9 mouse cellular contexts compared by ENCODE assay signal in the genomic region with DNA sequence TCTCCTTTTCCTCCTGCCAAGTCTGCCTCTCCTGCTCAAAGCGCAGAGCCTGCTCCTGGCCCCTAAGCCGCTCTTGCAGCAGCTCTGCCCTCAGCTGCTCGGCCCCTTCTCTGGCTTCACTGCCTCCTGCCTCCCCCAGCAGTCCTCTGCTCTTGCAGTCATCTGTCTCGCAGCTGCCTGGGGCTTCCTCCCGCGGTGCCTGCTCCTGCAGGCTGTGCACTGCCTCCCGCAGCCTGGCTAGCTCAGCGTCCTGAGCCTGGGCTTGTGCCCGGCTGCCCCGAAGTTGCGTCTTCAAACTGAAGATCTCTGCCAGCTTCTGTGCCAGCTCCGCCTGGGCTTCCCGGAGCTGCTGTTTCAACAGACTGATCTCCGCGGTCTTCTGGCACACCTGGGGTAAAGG. TPM values are rescaled to one million over a fixed set of nuclear protein-coding genes. Genes with fewer than 3 reads are reported as not detected.
DNase-seq lines count a peak whose midpoint lies in the region; ATAC-seq lines count a peak whose summit lies in the region.
"Had no signal": no experiment of that assay in that cellular context is flagged by ENCODE, and none has a peak within 500 bp of the region (broad histone marks: within the 10 kb centered on the region; RNA-seq: fewer than 3 reads in every experiment).

No protein-coding gene starts in this region.

- peak overlapping the region; percentile 10; the same call in 1 of the 2 replicates for H3K4me2 ChIP-seq in liver, embryonic 15.5 days
- no peak overlapping the region; the same call in 1 of the 2 replicates for H3K4me2 ChIP-seq in liver, embryonic 12.5 days
- H3K4me2 ChIP-seq in embryonic facial prominence, embryonic 15.5 days (replicated peaks): peak overlapping the region; percentile 21; the same call in 1 of the 2 replicates
- H3K4me2 ChIP-seq: neural tube, embryonic 12.5 days had no signal

- H3K4me3 ChIP-seq in liver, embryonic 15.5 days (replicated peaks): no peak overlapping the region
- no peak overlapping the region for H3K4me3 ChIP-seq in liver, embryonic 12.5 days
- H3K4me3 ChIP-seq in embryonic facial prominence, embryonic 15.5 days (replicated peaks): no peak overlapping the region; the same call in 1 of the 2 replicates
- H3K4me3 ChIP-seq: neural tube, embryonic 12.5 days had no signal

- WGBS in liver, embryonic 15.5 days (ENCODE audit: insufficient replicate concordance): 40% methylated on average over 15 of the region's 15 CpGs
- 53% methylated on average over 15 of the region's 15 CpGs for WGBS in liver, embryonic 12.5 days (ENCODE audit: insufficient replicate concordance)
- whole genome bisulfite sequencing in embryonic facial prominence, embryonic 15.5 days: 42% methylated on average over 15 of the region's 15 CpGs

- peak; percentile 10; the same call in 1 of the 2 replicates for ATAC-seq in frontal cortex, adult (ENCODE audit: low TSS enrichment)
- ATAC-seq in liver, embryonic 15.5 days (ENCODE audit: insufficient read depth): no peak
- ATAC-seq in liver, embryonic 12.5 days: no peak
- peak; percentile 7; the same call in 1 of the 2 replicates for ATAC-seq in embryonic facial prominence, embryonic 15.5 days (ENCODE audit: insufficient number of reproducible peaks, low FRiP score, low TSS enrichment, low read depth)

- H3K36me3 ChIP-seq in liver, embryonic 15.5 days (replicated peaks): no peaks in the 10 kb centered on the region
- peaks cover 2% of the 10 kb centered on the region; the same call in 1 of the 2 replicates for H3K36me3 ChIP-seq in liver, embryonic 12.5 days
- peaks cover 20% of the 10 kb centered on the region; the same call in 1 of the 2 replicates for H3K36me3 ChIP-seq in embryonic facial prominence, embryonic 15.5 days

- H3K27me3 ChIP-seq in liver, embryonic 15.5 days: peaks cover 42% of the 10 kb centered on the region
- peaks cover 36% of the 10 kb centered on the region for H3K27me3 ChIP-seq in liver, embryonic 12.5 days (replicated peaks)
- H3K27me3 ChIP-seq in embryonic facial prominence, embryonic 15.5 days: no peaks in the 10 kb centered on the region
- H3K27me3 ChIP-seq: neural tube, embryonic 12.5 days had no signal

- no peaks in the 10 kb centered on the region for H3K9me3 ChIP-seq in liver, embryonic 15.5 days (replicated peaks)
- no peaks in the 10 kb centered on the region for H3K9me3 ChIP-seq in liver, embryonic 12.5 days (replicated peaks)
- no peaks in the 10 kb centered on the region for H3K9me3 ChIP-seq in embryonic facial prominence, embryonic 15.5 days (replicated peaks)
- H3K9me3 ChIP-seq: neural tube, embryonic 12.5 days had no signal

- DNase-seq in frontal cortex, postnatal 36 days (ENCODE audit: low spot score in 2 of 2): no peak
- DNase-seq in thymus, postnatal 0 days (ENCODE audit: low spot score): peak; percentile 76
- DNase-seq in left cerebral cortex, adult 9 months (ENCODE audit: low spot score in 2 of 2): no peak
- no peak for DNase-seq in left cerebral cortex, postnatal 25 days (ENCODE audit: low spot score in 2 of 2)

- intact Hi-C loops in left cerebral cortex, postnatal 25 days (cut with DNase I): no loop called here

- 0 out of 2 replicates have a peak overlapping the region, but pooled peaks have one; percentile 19 for H3K27ac ChIP-seq in liver, embryonic 15.5 days (replicated peaks)
- no peak overlapping the region for H3K27ac ChIP-seq in liver, embryonic 12.5 days
- peak overlapping the region; percentile 79 for H3K27ac ChIP-seq in embryonic facial prominence, embryonic 15.5 days (replicated peaks)
- H3K27ac ChIP-seq: neural tube, embryonic 12.5 days had no signal

- H3K9ac ChIP-seq in liver, embryonic 15.5 days: no peak overlapping the region
- no peak overlapping the region for H3K9ac ChIP-seq in liver, embryonic 12.5 days
- no peak overlapping the region for H3K9ac ChIP-seq in embryonic facial prominence, embryonic 15.5 days
- H3K9ac ChIP-seq: neural tube, embryonic 12.5 days had no signal

- H3K4me1 ChIP-seq in liver, embryonic 15.5 days (replicated peaks): peaks cover 18% of the 10 kb centered on the region
- H3K4me1 ChIP-seq in liver, embryonic 12.5 days: peaks cover 28% of the 10 kb centered on the region
- H3K4me1 ChIP-seq in embryonic facial prominence, embryonic 15.5 days: peaks cover 63% of the 10 kb centered on the region

RNA-seq across cellular contexts. Expression of a gene that starts 6.9 kb away (rescaled TPM):
- 2.9 TPM in 2 replicates for polyA plus RNA-seq in liver, embryonic 15.5 days (2015; fragmentation: Nextera tagmentation; extraction: Ambion mirVana)
- polyA plus RNA-seq in liver, embryonic 12.5 days (2016; fragmentation: Nextera tagmentation; extraction: Ambion mirVana): 4.9 and 5.3 TPM in 2 replicates
- 41.0 and 45.4 TPM in 2 replicates for polyA plus RNA-seq in embryonic facial prominence, embryonic 15.5 days (2015; fragmentation: Nextera tagmentation; extraction: Ambion mirVana)
- polyA plus RNA-seq in thymus, postnatal 0 days (2015; fragmentation: Nextera tagmentation; extraction: Ambion mirVana): 22.8 and 26.5 TPM in 2 replicates
- 10 to 100 TPM in 1 of 2 experiments, 1 to 10 TPM in 1; 10.0 to 10.8 TPM for total RNA-seq in left cerebral cortex, postnatal 25 days (2021)

RNA-seq across cellular contexts. Expression of a gene that starts 7.0 kb away (rescaled TPM):
- 0.36 and 0.60 TPM in 2 replicates for polyA plus RNA-seq in liver, embryonic 15.5 days (2015; fragmentation: Nextera tagmentation; extraction: Ambion mirVana)
- polyA plus RNA-seq in liver, embryonic 12.5 days (2016; fragmentation: Nextera tagmentation; extraction: Ambion mirVana): 0.84 and 0.95 TPM in 2 replicates
- polyA plus RNA-seq in embryonic facial prominence, embryonic 15.5 days (2015; fragmentation: Nextera tagmentation; extraction: Ambion mirVana): 4.5 and 5.2 TPM in 2 replicates
- polyA plus RNA-seq in thymus, postnatal 0 days (2015; fragmentation: Nextera tagmentation; extraction: Ambion mirVana): 1.8 TPM in 2 replicates
- 1 to 10 TPM; 1.1 to 1.7 TPM for total RNA-seq in left cerebral cortex, postnatal 25 days (2021)

RNA-seq across cellular contexts. Expression of a gene that starts 8.1 kb away (rescaled TPM):
- polyA plus RNA-seq in liver, embryonic 15.5 days (2015; fragmentation: Nextera tagmentation; extraction: Ambion mirVana): 20.0 and 21.1 TPM in 2 replicates
- polyA plus RNA-seq in liver, embryonic 12.5 days (2016; fragmentation: Nextera tagmentation; extraction: Ambion mirVana): 30.4 and 34.4 TPM in 2 replicates
- polyA plus RNA-seq in embryonic facial prominence, embryonic 15.5 days (2015; fragmentation: Nextera tagmentation; extraction: Ambion mirVana): 53.1 and 55.1 TPM in 2 replicates
- 62.4 and 66.1 TPM in 2 replicates for polyA plus RNA-seq in thymus, postnatal 0 days (2015; fragmentation: Nextera tagmentation; extraction: Ambion mirVana)
- total RNA-seq in left cerebral cortex, postnatal 25 days (2021): 10 to 100 TPM; 55.0 to 60.7 TPM

RNA-seq across cellular contexts. Expression of a gene that starts 24.2 kb away (rescaled TPM):
- polyA plus RNA-seq in liver, embryonic 15.5 days (2015; fragmentation: Nextera tagmentation; extraction: Ambion mirVana): 92.3 and 95.6 TPM in 2 replicates
- 217 and 228 TPM in 2 replicates for polyA plus RNA-seq in liver, embryonic 12.5 days (2016; fragmentation: Nextera tagmentation; extraction: Ambion mirVana)
- 138 and 147 TPM in 2 replicates for polyA plus RNA-seq in embryonic facial prominence, embryonic 15.5 days (2015; fragmentation: Nextera tagmentation; extraction: Ambion mirVana)
- 196 and 207 TPM in 2 replicates for polyA plus RNA-seq in thymus, postnatal 0 days (2015; fragmentation: Nextera tagmentation; extraction: Ambion mirVana)
- total RNA-seq in left cerebral cortex, postnatal 25 days (2021): 10 to 100 TPM; 39.3 to 47.6 TPM

RNA-seq across cellular contexts. Expression of a gene that starts 37.1 kb away (rescaled TPM):
- 171 and 173 TPM in 2 replicates for polyA plus RNA-seq in liver, embryonic 15.5 days (2015; fragmentation: Nextera tagmentation; extraction: Ambion mirVana)
- 503 and 514 TPM in 2 replicates for polyA plus RNA-seq in liver, embryonic 12.5 days (2016; fragmentation: Nextera tagmentation; extraction: Ambion mirVana)
- 380 and 381 TPM in 2 replicates for polyA plus RNA-seq in embryonic facial prominence, embryonic 15.5 days (2015; fragmentation: Nextera tagmentation; extraction: Ambion mirVana)
- polyA plus RNA-seq in thymus, postnatal 0 days (2015; fragmentation: Nextera tagmentation; extraction: Ambion mirVana): 505 and 542 TPM in 2 replicates
- 100 to 1,000 TPM; 116 to 129 TPM for total RNA-seq in left cerebral cortex, postnatal 25 days (2021)

Comparison
In these comparisons a context has a peak if more than half of its experiments do, and no peak if none do; other contexts are left out.
1. ATAC-seq: peak in frontal cortex, adult (single experiment) and embryonic facial prominence, embryonic 15.5 days (single experiment); none in liver, embryonic 15.5 days (single experiment) and liver, embryonic 12.5 days (single experiment).